Mouse (Mus musculus) leukemia stem cell, adult 10-12 weeks (primary cell): ENCODE results near the gene Mtmr6. TPM values are rescaled to one million over a fixed set of nuclear protein-coding genes. Genes with fewer than 3 reads are reported as not detected.

Source experiments
- polyA plus RNA-seq: library from polyadenylated mRNA; stranded (reverse); fragments of >175 nt; gene quantifications from 2 replicates; pipeline ENCODE4 v1.2.3, GENCODE M21; 2012; ENCODE audit warnings: low replicate concordance

The Mtmr6 gene
- 1.2 and 5.8 TPM in 2 replicates for polyA plus RNA-seq

DNA sequence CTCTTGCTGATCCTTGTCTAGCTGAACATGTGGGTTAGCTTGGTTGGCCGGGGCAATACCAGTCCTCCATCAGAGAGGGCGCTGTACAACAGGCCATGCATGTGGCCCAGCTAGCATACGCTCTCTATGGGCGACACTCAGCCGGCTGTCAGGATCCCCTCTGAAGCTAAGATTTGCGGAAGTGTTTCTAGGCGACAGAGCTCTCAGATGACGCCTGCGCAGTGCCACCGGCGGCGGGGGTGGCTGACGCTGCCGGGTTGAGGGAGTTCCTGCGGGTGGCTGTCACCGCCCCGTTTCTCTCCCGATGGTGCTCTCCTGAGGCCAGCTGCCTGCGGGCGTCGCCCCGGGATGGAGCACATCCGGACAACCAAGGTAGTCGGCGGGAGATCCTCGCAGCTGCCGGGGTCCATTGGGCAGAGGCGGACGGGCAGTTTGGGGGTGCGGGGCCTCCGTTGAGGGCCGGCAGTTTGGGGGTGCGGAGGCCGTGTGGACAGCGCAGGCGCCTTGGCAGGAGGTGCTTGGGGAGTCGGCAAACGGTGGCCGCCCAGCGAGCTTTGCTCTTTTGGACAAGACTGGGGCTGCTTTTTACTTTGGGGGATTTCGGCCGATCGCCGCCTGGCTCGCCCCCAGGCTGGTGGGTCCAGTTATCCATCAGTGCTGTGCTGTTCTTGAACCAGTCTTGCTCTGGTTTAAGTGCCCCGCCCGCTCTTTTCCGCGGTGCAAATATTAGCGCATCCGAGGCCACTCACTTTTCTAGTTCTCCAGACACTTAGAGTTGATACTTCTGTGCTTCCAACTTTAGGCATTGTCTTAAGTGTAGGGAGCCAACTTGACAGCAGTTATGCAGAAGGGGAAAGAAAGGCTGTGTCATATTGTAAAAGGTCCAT is at the start of gene Mtmr6:
Gene Mtmr6 (plus strand): TSS at position 239 of the 887 bp plus-strand sequence.

GRCm38 (mm10) chr14:60251281-60252003 is 13.6 kb upstream of the Mtmr6 start, which contains the start of the genes Nupl1 and Gm49336:
Gene Nupl1 (minus strand): TSS chr14:60251431.
Gene Gm49336 (minus strand): TSS chr14:60251507.

Other genes starting within 250 kb of the Mtmr6 start
- 0.03 TPM in 1 of 2 replicates, not detected in the other for gene Atp8a2, start 68.0 kb upstream of the Mtmr6 start, polyA plus RNA-seq
- gene Nupl1, start 13.8 kb upstream of the Mtmr6 start, polyA plus RNA-seq: not detected in 2 replicates
- 13.8 and 27.6 TPM in 2 replicates for gene Gm49336, start 13.7 kb upstream of the Mtmr6 start, polyA plus RNA-seq
- 0.08 TPM in 1 of 2 replicates, not detected in the other for gene Amer2, start 108.0 kb downstream of the Mtmr6 start, polyA plus RNA-seq